Mouse (Mus musculus) liver, embryonic 13.5 days (tissue): ENCODE results near the gene Gpx1. TPM values are rescaled to one million over a fixed set of nuclear protein-coding genes. Genes with fewer than 3 reads are reported as not detected.
A peak's percentile ranks its signal among the peaks of the same experiment; 100 is the strongest.
"Not testable (repeated sequence)": the region's sequence is repeated elsewhere in the genome, so short reads cannot be mapped to it uniquely, and the experiment has no call there.

Experiments used
- ATAC-seq: fragments of 200-750 bp; cut with Nextera tagmentation; 2 replicates; pipeline ENCODE4 v1.8.0; 2017; ENCODE audit warnings: low read depth, mild to moderate bottlenecking, moderate number of reproducible peaks, moderate library complexity
- DNase-seq: peaks from one replicate; pipeline ENCODE4 v3.0.0; 2022
- H3K27ac ChIP-seq: fragments of 300-500 bp; sonication (generic); 2 replicates; pipeline ENCODE4 v1.5.1; 2015; ENCODE audit warnings: moderate library complexity, mild to moderate bottlenecking, inconsistent platforms
- H3K27me3 ChIP-seq: fragments of 300-500 bp; sonication (generic); 2 replicates; pipeline ENCODE4 v1.6.1; 2015; ENCODE audit warnings: mild to moderate bottlenecking, inconsistent platforms
- H3K36me3 ChIP-seq: fragments of 300-500 bp; sonication (generic); 2 replicates; pipeline ENCODE4 v1.6.1; 2015; ENCODE audit warnings: mild to moderate bottlenecking, inconsistent platforms
- H3K4me1 ChIP-seq: fragments of 300-500 bp; sonication (generic); replicated peaks from 2 replicates; pipeline ENCODE4 v1.6.1; 2015; ENCODE audit warnings: inconsistent platforms
- H3K4me2 ChIP-seq: fragments of 300-500 bp; sonication (generic); 2 replicates; pipeline ENCODE4 v1.6.1; 2015; ENCODE audit warnings: inconsistent platforms, mild to moderate bottlenecking, moderate library complexity
- H3K4me3 ChIP-seq: fragments of 300-500 bp; sonication (generic); replicated peaks from 2 replicates; pipeline ENCODE4 v1.5.1; 2015; ENCODE audit warnings: mild to moderate bottlenecking, inconsistent platforms
- H3K9ac ChIP-seq: fragments of 300-500 bp; sonication (generic); 2 replicates; pipeline ENCODE4 v1.6.1; 2015; ENCODE audit warnings: mild to moderate bottlenecking, inconsistent platforms
- H3K9me3 ChIP-seq: fragments of 300-500 bp; sonication (generic); replicated peaks from 2 replicates; pipeline ENCODE4 v1.6.1; 2016; ENCODE audit warnings: inconsistent platforms
- WGBS: fragments of 180-500 bp; shearing (Covaris S2); methylation state at CpG from one replicate; pipeline ENCODE4 v1.1.7; 2015; ENCODE audit not compliant: insufficient replicate concordance; 5-methylcytosine and 5-hydroxymethylcytosine counted together
- polyA plus RNA-seq: library from polyadenylated mRNA; unstranded; fragments of >200 nt; fragmentation: Nextera tagmentation; extraction: Ambion mirVana; gene quantifications from 2 replicates; pipeline ENCODE4 v1.2.1, GENCODE M21; 2015

Gene Gpx1
- polyA plus RNA-seq, 1 experiment from 2014 or later, result 6,829 TPM

DNA sequence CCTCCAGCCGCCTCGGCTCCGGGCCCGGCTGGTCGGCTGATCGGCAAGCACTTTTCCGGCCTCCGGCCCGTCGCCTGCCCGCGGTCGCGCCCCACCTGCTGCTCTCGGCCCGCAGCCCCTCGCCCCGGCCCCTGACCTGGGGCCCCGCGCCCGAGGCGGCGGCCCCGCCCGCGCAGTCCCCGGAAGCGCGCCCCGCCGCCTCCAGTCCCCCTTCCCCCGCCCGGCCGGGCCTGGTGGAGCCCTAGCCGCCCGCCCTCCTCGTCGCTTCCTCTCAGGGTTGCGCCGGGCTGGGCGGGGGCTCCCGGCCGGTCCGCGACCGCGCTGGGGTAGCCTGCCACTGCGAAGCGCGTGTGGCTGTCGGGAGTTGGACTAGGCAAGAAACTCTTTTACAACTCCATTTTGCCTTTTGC lies 32.1 kb upstream of the Gpx1 start:
- Histone ChIP-seq H3K4me3 (peak overlapping the region; percentile 96), H3K27ac (peak overlapping the region; percentile 100), H3K9ac (peak overlapping the region; percentile 99), H3K36me3 (peaks cover 28% of the 10 kb centered on the region), H3K4me2 (peak overlapping the region; percentile 92), H3K4me1 (peaks cover 65% of the 10 kb centered on the region), H3K9me3 (no peaks in the 10 kb centered on the region), H3K27me3 (no peaks in the 10 kb centered on the region)
- DNase-seq (peak; percentile 75), ATAC-seq (peak; percentile 78)
- under 1% methylated on average over 51 of the region's 51 CpGs for WGBS

DNA sequence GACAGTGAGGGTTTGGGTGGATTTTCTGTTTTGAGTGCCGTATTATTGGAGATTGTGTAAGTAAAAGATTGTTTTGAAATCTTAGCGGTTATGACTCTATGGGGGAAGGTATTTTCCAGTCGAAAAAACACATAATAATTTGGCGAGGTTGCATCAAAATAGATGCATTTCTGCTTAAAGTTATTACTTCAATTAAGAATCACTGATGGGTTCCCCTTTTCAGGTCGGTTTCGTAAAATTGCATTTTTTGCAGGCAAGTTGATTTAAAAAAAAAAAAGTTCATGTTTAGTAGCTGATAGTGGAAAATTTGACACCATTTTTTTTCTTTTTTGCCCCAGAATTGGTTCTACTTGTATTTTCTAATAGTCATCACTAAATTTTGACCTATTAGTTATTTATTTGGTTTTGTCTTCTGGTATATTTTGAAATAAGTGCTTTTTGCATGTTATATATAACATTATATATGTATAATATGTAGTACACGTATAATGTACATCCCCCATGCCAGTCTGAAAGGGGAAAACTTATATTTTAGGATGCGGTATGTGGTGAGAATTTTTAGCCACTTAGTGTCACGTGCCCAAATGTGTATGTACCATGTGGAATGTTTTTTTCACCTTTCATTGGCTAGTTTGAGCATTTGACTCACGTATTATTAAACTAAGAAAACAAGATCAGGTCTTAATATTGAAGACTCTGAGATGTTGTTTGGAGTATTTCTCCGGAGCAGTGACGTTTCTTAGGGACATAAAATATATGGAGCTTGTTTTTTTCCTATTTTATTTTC lies 31.5 kb upstream of the Gpx1 start:
- no peak for DNase-seq

DNA sequence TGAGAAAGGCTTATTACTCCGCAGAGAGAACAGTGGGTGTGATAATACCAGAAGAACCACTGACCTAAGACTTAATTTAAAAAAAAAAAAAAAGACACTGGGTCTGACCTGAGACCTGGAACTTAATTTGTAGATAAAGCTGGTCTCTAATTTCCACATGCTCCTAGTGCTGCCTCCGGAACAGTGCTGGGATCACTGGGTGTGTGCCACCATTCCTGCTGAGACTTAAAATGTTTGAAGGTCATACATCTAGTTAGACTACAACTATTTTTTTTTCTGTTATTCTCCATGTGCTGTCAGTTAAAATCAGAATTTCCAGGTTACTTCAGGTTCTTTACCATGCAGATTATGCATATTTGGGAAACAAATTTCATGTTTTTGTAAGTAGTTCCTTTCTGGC lies 30.6 kb upstream of the Gpx1 start:
- Histone ChIP-seq H3K4me3 (peak overlapping the region; percentile 96), H3K9ac (peak overlapping the region; percentile 99), H3K36me3 (peaks cover 22% of the 10 kb centered on the region), H3K4me1 (peaks cover 77% of the 10 kb centered on the region), H3K27ac (peak overlapping the region; percentile 82), H3K9me3 (no peaks in the 10 kb centered on the region), H3K27me3 (no peaks in the 10 kb centered on the region), H3K4me2 (peak overlapping the region; percentile 92)
- WGBS, result 36% methylated on average over 2 of the region's 2 CpGs
- ATAC-seq (no peak), DNase-seq (no peak)

More for the DNA sequence above, 31.5 kb upstream of the Gpx1 start:
- H3K9ac ChIP-seq, result peak overlapping the region; percentile 99
- 6% methylated on average over 12 of the region's 12 CpGs for WGBS
- H3K27ac ChIP-seq, result peak overlapping the region; percentile 100
- H3K4me3 ChIP-seq, result peak overlapping the region; percentile 96
- ATAC-seq, result no peak
- peaks cover 31% of the 10 kb centered on the region for H3K36me3 ChIP-seq
- H3K27me3 ChIP-seq, result no peaks in the 10 kb centered on the region
- H3K4me1 ChIP-seq, result peaks cover 71% of the 10 kb centered on the region
- no peaks in the 10 kb centered on the region for H3K9me3 ChIP-seq
- peak overlapping the region; percentile 92 for H3K4me2 ChIP-seq

DNA sequence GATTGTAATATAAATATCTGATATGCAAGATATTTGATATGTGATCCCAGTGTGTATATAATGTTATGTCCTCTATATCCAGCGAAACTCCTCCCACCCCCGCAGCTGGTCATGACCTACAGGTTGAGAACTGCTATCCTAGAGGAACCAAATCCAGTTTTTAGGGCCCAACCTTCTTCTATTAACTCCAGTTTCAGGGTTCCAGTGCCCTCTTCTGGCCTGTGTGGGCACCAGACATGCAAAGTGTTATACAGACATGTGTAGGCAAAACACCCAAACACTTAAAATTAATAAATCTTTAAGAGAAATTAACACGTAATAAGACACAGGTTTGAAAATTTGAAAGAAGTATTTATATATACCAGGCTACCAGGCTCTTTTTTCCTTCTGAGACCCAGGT lies 21.1 kb upstream of the Gpx1 start:
- ATAC-seq (no peak), DNase-seq (no peak)
- no peaks in the 10 kb centered on the region for H3K9me3 ChIP-seq
- no peaks in the 10 kb centered on the region for H3K27me3 ChIP-seq
- peaks cover 31% of the 10 kb centered on the region for H3K4me1 ChIP-seq
- no peak overlapping the region for H3K4me3 ChIP-seq
- 89% methylated on average over 3 of the region's 3 CpGs for WGBS
- no peak overlapping the region for H3K9ac ChIP-seq
- H3K27ac ChIP-seq, result no peak overlapping the region
- peaks cover 69% of the 10 kb centered on the region for H3K36me3 ChIP-seq
- H3K4me2 ChIP-seq, result no peak overlapping the region

DNA sequence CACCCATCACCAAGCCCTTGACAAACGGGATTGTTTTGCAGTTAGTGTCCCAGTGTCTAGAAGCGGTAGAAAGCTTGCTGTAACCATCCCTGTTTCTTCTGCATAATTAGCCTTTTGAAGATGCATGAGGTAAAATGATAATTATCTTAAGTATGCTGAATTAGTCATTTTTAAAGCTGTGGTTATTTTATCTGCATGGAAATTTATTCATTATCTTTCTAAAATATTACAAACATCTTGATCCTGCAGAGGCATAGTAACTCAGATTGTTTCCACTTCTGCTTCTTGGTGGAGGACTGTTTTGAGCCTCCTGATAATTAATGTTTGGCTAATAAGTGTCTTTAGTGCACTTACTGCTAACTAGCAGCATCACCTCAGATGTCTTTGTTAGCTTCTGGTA lies 20.2 kb upstream of the Gpx1 start:
- H3K36me3 ChIP-seq, result peaks cover 68% of the 10 kb centered on the region

DNA sequence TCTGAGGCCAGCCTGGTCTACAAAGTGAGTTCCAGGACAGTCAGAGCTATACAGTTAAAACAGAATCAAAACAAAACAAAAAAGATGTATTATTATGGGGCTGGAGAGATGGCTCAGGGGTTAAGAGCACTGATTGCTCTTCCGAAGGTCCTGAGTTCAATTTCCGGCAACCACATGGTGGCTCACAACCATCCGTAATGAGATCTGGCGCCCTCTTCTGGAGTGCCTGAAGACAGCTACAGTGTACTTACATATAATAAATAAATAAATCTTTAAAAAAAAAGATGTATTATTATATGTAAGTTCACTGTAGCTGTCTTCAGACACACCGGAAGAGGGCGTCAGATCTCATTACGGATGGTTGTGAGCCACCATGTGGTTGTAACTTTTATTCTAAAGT lies 16.6 kb upstream of the Gpx1 start:
- H3K27me3 ChIP-seq, ATAC-seq, H3K27ac ChIP-seq, DNase-seq, H3K9ac ChIP-seq, H3K9me3 ChIP-seq, H3K4me2 ChIP-seq, H3K4me3 ChIP-seq: not testable (repeated sequence)
- Histone ChIP-seq H3K4me1 (peaks cover 42% of the 10 kb centered on the region), H3K36me3 (peaks cover 70% of the 10 kb centered on the region)
- 91% methylated on average over 7 of the region's 7 CpGs for WGBS

More for the DNA sequence above, 20.2 kb upstream of the Gpx1 start:
- H3K27ac ChIP-seq, result no peak overlapping the region
- no peak for ATAC-seq
- H3K4me2 ChIP-seq, result no peak overlapping the region
- no peak overlapping the region for H3K4me3 ChIP-seq
- H3K9me3 ChIP-seq, result no peaks in the 10 kb centered on the region
- peaks cover 29% of the 10 kb centered on the region; the same call in 1 of the 2 replicates for H3K4me1 ChIP-seq
- H3K27me3 ChIP-seq, result no peaks in the 10 kb centered on the region
- DNase-seq, result no peak
- H3K9ac ChIP-seq, result no peak overlapping the region
- WGBS, result 80% methylated on average over 2 of the region's 2 CpGs

DNA sequence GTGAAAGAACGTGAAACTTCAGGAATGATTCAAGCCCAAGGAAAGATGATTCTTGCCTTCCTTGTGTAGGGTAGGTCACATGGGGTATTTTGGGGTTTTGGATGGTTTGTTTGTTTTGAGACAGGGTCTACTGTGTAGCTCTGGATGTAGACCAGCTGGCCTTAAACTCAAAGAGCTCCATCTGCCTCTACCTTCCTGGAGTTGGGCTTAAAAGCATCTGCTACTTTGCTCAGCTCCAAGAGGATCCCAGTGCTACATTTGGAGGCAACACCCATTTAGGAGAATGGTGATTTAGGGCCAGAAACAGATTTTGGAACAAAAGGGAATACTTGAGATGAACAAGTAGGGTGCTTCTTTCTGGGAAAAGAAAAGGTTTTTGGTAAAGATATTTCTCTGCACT lies 13.9 kb upstream of the Gpx1 start:
- Histone ChIP-seq H3K36me3 (peaks cover 79% of the 10 kb centered on the region), H3K4me2 (no peak overlapping the region), H3K27me3 (no peaks in the 10 kb centered on the region), H3K4me1 (peaks cover 34% of the 10 kb centered on the region), H3K9ac (peak overlapping the region; percentile 3; the same call in 1 of the 2 replicates), H3K9me3 (no peaks in the 10 kb centered on the region), H3K4me3 (no peak overlapping the region), H3K27ac (peak overlapping the region; percentile 25; the same call in 1 of the 2 replicates)
- no peak for ATAC-seq
- no peak for DNase-seq
- WGBS, result 86% methylated on average over 1 of the region's 1 CpGs

DNA sequence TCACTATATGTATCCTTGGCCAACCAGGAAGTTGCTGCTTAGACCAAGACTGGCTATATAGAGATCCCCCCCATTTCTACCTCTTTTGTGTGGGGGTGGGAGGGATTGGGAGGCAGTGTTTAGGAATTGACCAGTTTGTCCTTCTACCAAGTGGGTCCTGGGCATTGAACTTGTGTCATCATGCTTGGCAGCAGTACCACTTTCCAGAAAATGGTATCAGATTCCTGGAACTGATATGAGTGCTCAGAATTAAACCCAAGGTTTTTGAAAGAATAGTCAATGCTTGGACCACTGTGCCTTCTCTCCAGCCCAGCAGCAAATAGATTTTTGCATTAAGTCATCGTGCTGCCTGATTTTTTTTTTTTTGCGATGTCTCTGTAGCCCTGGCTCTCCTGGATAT lies 12.9 kb upstream of the Gpx1 start:
- Histone ChIP-seq H3K9ac (no peak overlapping the region), H3K4me3 (no peak overlapping the region), H3K27ac (no peak overlapping the region), H3K27me3 (no peaks in the 10 kb centered on the region), H3K4me2 (no peak overlapping the region), H3K4me1 (peaks cover 34% of the 10 kb centered on the region), H3K36me3 (peaks cover 79% of the 10 kb centered on the region), H3K9me3 (no peaks in the 10 kb centered on the region)
- 91% methylated on average over 2 of the region's 2 CpGs for WGBS
- ATAC-seq (no peak), DNase-seq (no peak)

DNA sequence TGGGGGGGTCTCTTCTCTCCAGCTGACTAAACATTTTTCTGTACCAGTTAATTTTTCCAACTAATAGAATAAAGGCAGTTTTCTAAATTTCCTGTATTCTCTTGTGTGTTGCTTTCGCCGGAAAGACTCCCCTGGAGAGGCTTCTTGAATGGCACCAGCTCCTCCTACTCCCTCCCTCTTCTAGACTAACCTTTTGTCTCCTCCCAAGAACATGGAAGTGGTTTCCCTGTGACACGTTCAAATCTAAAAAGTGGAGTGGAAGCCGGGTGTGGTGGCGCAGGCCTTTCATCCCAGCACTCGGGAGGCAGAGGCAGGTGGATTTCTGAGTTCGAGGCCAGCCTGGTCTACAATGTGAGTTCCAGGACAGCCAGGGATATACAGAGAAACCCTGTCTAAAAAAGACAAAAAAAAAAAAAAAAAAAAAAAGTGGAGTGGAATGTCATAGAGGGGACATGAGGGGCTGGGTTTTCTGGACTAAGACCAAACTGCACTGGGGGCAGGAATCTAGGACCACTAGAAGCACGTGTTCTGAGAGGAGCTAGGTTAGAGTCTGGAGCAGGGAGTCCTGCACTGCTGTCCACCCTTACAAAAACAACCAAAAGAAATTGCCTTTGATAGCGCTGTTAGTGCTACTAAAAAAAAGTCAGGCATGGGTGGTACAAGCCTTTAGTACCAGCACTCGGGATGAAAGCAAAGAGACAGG lies 704 bp upstream of the Gpx1 start:
- H3K4me2 ChIP-seq, result peak overlapping the region; percentile 76
- H3K9me3 ChIP-seq, result no peaks in the 10 kb centered on the region
- peak overlapping the region; percentile 80 for H3K9ac ChIP-seq
- peaks cover 44% of the 10 kb centered on the region for H3K4me1 ChIP-seq
- peak overlapping the region; percentile 92 for H3K4me3 ChIP-seq
- H3K27ac ChIP-seq, result peak overlapping the region; percentile 100
- no peaks in the 10 kb centered on the region for H3K27me3 ChIP-seq
- ATAC-seq (no peak), DNase-seq (no peak)
- H3K36me3 ChIP-seq, result peaks cover 68% of the 10 kb centered on the region
- WGBS, result 46% methylated on average over 10 of the region's 10 CpGs

DNA sequence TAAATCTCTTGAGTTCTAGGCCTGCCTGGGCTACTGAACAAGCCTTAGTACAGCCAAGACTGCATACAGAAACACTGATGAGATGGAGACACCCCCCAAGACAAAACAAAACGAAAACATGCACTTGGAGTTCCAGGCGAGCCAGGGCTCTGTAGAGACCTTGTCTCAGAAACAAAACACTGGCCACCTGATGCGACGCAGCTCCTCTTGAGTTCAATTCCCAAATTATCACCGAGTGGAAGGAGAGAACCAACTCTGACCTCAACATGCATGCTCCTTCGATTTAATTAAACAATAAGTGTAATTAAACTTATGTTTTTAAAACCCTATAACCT lies 185 bp upstream of the Gpx1 start:
- Histone ChIP-seq H3K4me2 (peak overlapping the region; percentile 76), H3K27ac (peak overlapping the region; percentile 100), H3K4me1 (peaks cover 50% of the 10 kb centered on the region), H3K36me3 (peaks cover 63% of the 10 kb centered on the region), H3K9me3 (no peaks in the 10 kb centered on the region), H3K4me3 (peak overlapping the region; percentile 92), H3K27me3 (no peaks in the 10 kb centered on the region), H3K9ac (peak overlapping the region; percentile 80)
- WGBS, result 19% methylated on average over 6 of the region's 6 CpGs
- ATAC-seq (no peak), DNase-seq (no peak)

DNA sequence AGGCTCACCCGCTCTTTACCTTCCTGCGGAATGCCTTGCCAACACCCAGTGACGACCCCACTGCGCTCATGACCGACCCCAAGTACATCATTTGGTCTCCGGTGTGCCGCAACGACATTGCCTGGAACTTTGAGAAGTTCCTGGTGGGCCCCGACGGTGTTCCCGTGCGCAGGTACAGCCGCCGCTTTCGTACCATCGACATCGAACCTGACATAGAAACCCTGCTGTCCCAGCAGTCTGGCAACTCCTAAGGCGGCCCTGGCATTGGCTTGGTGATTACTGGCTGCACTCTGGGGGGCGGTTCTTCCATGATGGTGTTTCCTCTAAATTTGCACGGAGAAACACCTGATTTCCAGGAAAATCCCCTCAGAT lies 1.2 kb downstream of the Gpx1 start:
- Histone ChIP-seq H3K4me3 (peak overlapping the region; percentile 92), H3K36me3 (peaks cover 49% of the 10 kb centered on the region), H3K9me3 (no peaks in the 10 kb centered on the region), H3K4me2 (peak overlapping the region; percentile 76), H3K4me1 (peaks cover 63% of the 10 kb centered on the region), H3K9ac (peak overlapping the region; percentile 99), H3K27me3 (no peaks in the 10 kb centered on the region), H3K27ac (peak overlapping the region; percentile 100)
- DNase-seq (peak; percentile 44), ATAC-seq (no peak)
- 1% methylated on average over 20 of the region's 20 CpGs for WGBS
